Mouse (Mus musculus) cerebellum, adult 2 months (tissue): ENCODE data around the gene Gm48552. TPM values are rescaled to one million over a fixed set of nuclear protein-coding genes. Genes with fewer than 3 reads are reported as not detected.

Experiments used
- DNase-seq, 2 experiments: peaks; one replicate each; pipeline ENCODE4 v3.0.0; 2021
- H3K27ac ChIP-seq: fragments of 200-500 bp; 2 replicates; pipeline ENCODE4 v1.5.1; 2012; ENCODE audit warnings: low read length, control low read depth, inconsistent platforms; ENCODE audit not compliant: insufficient read depth
- H3K27me3 ChIP-seq: fragments of 200-500 bp; 2 replicates; pipeline ENCODE4 v1.6.1; 2012; ENCODE audit warnings: inconsistent platforms, mild to moderate bottlenecking, low read length, moderate library complexity; ENCODE audit not compliant: control insufficient read depth, insufficient read depth
- H3K4me1 ChIP-seq: fragments of 200-500 bp; 2 replicates; pipeline ENCODE4 v1.6.1; 2011; ENCODE audit warnings: low read length; ENCODE audit not compliant: control insufficient read depth, insufficient read depth
- H3K4me3 ChIP-seq: fragments of 200-500 bp; replicated peaks from 2 replicates; pipeline ENCODE3; 2011; ENCODE audit warnings: mild to moderate bottlenecking, low read depth, low read length, control low read depth; ENCODE audit not compliant: insufficient read depth
- CTCF ChIP-seq: fragments of 200-500 bp; IDR thresholded peaks from 2 replicates; pipeline ENCODE4 v1.5.1; 2011; ENCODE audit warnings: low read depth, mild to moderate bottlenecking, control low read depth, low read length, moderate library complexity, borderline replicate concordance; ENCODE audit not compliant: insufficient read depth
- POLR2A ChIP-seq: fragments of 200-500 bp; IDR thresholded peaks from 2 replicates; pipeline ENCODE4 v1.6.1; 2011; ENCODE audit warnings: low read length, control low read depth, borderline replicate concordance; ENCODE audit not compliant: insufficient read depth
- WGBS: fragments of 180-500 bp; shearing (Covaris S2); methylation state at CpG from one replicate; pipeline ENCODE4 v1.1.7; 2018; 5-methylcytosine and 5-hydroxymethylcytosine counted together
- polyA plus RNA-seq: library from polyadenylated mRNA; depleted of rRNA; stranded (reverse); fragments of >200 nt; gene quantifications from 2 replicates; pipeline ENCODE4 v1.2.3, GENCODE M21; 2012

Gm48552 gene
- polyA plus RNA-seq, 1 experiment = 13.8 TPM

GRCm38 (mm10) chr10:81415549-81416310, 26.9 kb downstream of the Gm48552 start:
- no peaks in the 10 kb centered on the region for H3K27me3 ChIP-seq
- peak in 1 of 2 experiments; percentile 69 for DNase-seq
- H3K27ac ChIP-seq = peak overlapping the region; percentile 99
- peaks cover 95% of the 10 kb centered on the region for H3K4me1 ChIP-seq
- H3K4me3 ChIP-seq = no peak overlapping the region
- no peak for TF ChIP-seq CTCF
- no peak for TF ChIP-seq POLR2A
- WGBS = 22% methylated on average over 17 of the region's 17 CpGs

DNA sequence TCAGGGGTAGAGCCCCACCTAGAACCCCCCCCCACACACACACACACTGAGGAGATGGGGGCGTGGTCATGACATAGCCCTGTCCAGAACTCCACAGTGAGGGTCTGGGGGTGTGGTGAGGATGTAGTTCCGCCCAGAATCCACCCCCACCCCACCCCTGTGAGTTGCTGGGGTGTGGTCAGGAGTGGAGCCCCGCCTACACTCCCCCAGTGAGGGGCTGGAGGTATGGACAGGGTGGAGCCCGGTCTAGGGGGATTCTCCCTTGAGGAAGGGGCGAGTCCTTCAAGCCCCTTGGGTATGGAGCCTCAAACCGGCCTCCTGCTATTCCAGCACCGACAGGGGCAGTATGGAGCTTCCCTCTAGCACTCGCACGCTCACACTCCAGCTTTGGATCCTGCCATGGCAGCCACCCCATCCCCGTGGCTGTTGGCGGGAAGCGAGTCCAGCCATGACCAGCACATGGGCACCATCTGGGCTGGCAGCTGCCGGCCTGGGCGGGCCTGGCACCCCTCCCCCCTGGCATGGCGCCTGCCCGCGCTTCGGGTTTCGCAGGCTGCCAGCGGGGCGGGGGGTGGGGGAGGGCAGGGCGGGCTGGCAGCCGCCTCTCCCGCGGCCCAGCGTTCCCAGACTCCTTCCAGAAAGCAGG, 27.9 kb downstream of the Gm48552 start:
- peak; percentile 95 to 96 for DNase-seq
- H3K4me1 ChIP-seq = peaks cover 95% of the 10 kb centered on the region
- WGBS = 1% methylated on average over 26 of the region's 26 CpGs
- H3K27ac ChIP-seq = peak overlapping the region; percentile 99
- no peak for TF ChIP-seq POLR2A
- TF ChIP-seq CTCF = peak; percentile 64
- no peaks in the 10 kb centered on the region for H3K27me3 ChIP-seq
- H3K4me3 ChIP-seq = no peak overlapping the region

DNA sequence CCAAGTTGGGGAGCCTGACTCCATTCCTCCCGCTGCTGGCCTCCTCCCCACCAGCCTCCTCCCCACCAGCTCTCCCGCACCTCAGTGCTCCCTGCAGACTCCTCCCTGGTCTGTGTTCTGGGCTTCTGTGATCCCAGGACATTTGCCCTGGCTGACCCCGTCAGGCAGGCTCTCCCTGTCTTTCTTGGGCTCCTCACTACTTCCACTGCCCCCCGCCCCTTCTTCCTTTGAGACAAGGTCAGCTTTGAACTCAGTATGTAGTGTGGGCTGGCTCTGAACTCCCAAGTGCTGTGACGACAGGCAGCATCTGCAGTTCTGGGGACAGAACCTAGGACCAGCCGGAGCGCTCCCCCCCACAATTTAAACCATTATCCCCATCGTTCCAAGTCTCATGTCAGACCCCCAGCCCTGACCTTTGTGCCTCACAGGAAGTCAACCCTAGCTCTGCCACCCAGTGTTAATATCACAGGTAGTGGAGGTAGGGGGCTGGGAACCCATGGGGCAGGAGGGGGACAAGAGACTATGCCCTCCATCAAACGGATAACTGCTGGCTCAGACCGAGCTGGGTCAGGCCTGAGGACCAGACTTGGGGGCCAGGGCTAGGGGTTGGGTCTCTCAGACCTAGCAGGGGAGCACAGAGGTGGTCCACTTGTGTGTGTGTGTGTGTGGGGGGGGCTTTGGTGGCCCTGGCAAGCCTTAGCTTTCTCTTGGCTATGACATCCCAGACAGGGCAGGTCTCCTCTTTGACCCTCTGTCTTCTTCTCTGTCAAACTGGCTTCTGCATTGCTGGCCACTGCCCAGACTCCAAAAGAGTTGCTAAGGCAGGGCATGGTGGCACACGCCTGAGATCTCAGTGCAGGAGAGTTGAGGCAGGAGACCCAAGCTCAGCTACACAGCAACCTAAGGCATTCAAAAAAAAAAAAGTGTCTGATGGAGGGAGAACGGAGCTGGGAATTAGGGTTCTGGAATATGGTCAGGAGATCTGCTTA, 28.7 kb downstream of the Gm48552 start:
- H3K27ac ChIP-seq = peak overlapping the region; percentile 95
- peak overlapping the region; percentile 17 for H3K4me3 ChIP-seq
- TF ChIP-seq POLR2A = no peak
- TF ChIP-seq CTCF = no peak
- no peaks in the 10 kb centered on the region for H3K27me3 ChIP-seq
- peak in 1 of 2 experiments; percentile 36 for DNase-seq
- 14% methylated on average over 12 of the region's 12 CpGs for WGBS
- peaks cover 94% of the 10 kb centered on the region for H3K4me1 ChIP-seq

DNA sequence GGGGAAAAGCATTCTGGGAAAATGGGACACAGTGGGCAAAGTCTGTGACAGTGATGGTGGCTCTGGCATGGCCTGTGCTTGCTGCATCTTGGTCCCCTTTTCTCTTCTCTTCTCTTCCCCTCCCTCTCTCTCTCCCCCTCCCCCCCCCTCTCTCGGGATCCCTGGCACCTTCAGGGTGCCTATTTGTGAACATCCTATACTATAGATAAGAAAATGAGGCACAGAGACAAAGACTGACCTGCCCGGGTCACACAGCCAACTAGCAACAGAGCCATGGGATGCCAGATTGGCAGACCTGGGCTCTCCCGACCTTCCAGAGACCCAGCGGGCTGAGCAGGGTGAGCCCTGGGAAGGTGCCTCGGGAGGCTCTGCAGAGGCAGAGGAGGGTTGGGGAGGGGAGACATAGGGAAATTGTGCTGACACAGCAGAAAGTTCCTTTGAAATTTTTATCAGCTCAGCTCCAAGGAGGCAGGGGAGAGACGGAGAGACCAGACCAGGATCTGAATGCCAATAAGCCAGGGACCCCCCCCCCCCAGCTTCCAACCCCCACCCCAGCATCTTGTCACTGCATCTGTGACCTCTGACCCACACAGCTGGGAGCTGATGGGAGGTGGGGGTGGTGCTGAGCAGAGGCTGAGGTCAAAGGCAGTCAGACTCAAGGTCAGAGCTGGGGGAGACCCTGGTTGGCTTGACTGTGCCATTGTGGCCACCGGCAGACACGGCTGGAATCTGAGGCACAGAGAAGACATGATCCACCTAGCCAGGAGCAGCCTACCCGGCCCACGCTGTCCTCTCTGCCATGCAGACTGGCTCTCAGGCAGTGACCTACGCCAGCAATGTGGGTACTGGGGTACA, 29.6 kb downstream of the Gm48552 start:
- H3K27me3 ChIP-seq = no peaks in the 10 kb centered on the region
- H3K27ac ChIP-seq = peak overlapping the region; percentile 95
- H3K4me1 ChIP-seq = peaks cover 89% of the 10 kb centered on the region
- TF ChIP-seq POLR2A (no peak), CTCF (no peak)
- 14% methylated on average over 11 of the region's 11 CpGs for WGBS
- peak; percentile 20 to 27 for DNase-seq
- H3K4me3 ChIP-seq = no peak overlapping the region

- DNase-seq = peak; percentile 21 to 38
- Histone ChIP-seq H3K27ac (peak overlapping the region; percentile 44), H3K4me3 (no peak overlapping the region), H3K4me1 (peaks cover 89% of the 10 kb centered on the region), H3K27me3 (no peaks in the 10 kb centered on the region)
- TF ChIP-seq POLR2A (no peak), CTCF (no peak)
- 84% methylated on average over 10 of the region's 10 CpGs for WGBS
Observed at GRCm38 (mm10) chr10:81419111-81419928, 30.5 kb downstream of the Gm48552 start.

GRCm38 (mm10) chr10:81420191-81420767, 31.5 kb downstream of the Gm48552 start:
- no peak for TF ChIP-seq POLR2A
- TF ChIP-seq CTCF = no peak
- WGBS = 27% methylated on average over 40 of the region's 40 CpGs
- Histone ChIP-seq H3K4me1 (peaks cover 80% of the 10 kb centered on the region), H3K27ac (peak overlapping the region; percentile 35; the same call in 1 of the 2 replicates), H3K4me3 (no peak overlapping the region), H3K27me3 (no peaks in the 10 kb centered on the region)
- DNase-seq = peak; percentile 70 to 71
